Mouse (Mus musculus) liver, postnatal 0 days (tissue): ENCODE measurements around the gene Atxn1. TPM values are rescaled to one million over a fixed set of nuclear protein-coding genes. Genes with fewer than 3 reads are reported as not detected.

Experiments used
- ATAC-seq: fragments of 200-750 bp; cut with Nextera tagmentation; 2 replicates; pipeline ENCODE4 v1.8.0; 2017; ENCODE audit warnings: mild to moderate bottlenecking, moderate library complexity
- DNase-seq: peaks from one replicate; pipeline ENCODE4 v3.0.0-alpha.2; 2016
- H3K27ac ChIP-seq: fragments of 300-500 bp; sonication (generic); 2 replicates; pipeline ENCODE4 v1.5.1; 2014; ENCODE audit warnings: antibody characterized with exemption, moderate library complexity, mild to moderate bottlenecking, low read depth
- H3K27me3 ChIP-seq: fragments of 300-500 bp; sonication (generic); 2 replicates; pipeline ENCODE4 v1.6.1; 2014; ENCODE audit warnings: low read length, control low read depth, mixed read lengths; ENCODE audit not compliant: insufficient read depth
- H3K36me3 ChIP-seq: fragments of 300-500 bp; sonication (generic); replicated peaks from 2 replicates; pipeline ENCODE4 v1.6.1; 2014; ENCODE audit warnings: mild to moderate bottlenecking, control low read depth, low read length, moderate library complexity, mixed read lengths; ENCODE audit not compliant: insufficient read depth
- H3K4me1 ChIP-seq: fragments of 300-500 bp; sonication (generic); 2 replicates; pipeline ENCODE4 v1.6.1; 2014; ENCODE audit warnings: antibody characterized with exemption, mild to moderate bottlenecking, control low read depth; ENCODE audit not compliant: insufficient read depth
- H3K4me2 ChIP-seq: fragments of 300-500 bp; sonication (generic); 2 replicates; pipeline ENCODE4 v1.6.1; 2014; ENCODE audit warnings: low read depth, mild to moderate bottlenecking, low read length, moderate library complexity, mixed read lengths
- H3K4me3 ChIP-seq: fragments of 300-500 bp; sonication (generic); 2 replicates; pipeline ENCODE4 v1.5.1; 2014; ENCODE audit warnings: low read depth, low read length
- H3K9ac ChIP-seq: fragments of 300-500 bp; sonication (generic); replicated peaks from 2 replicates; pipeline ENCODE4 v1.6.1; 2014; ENCODE audit warnings: mild to moderate bottlenecking, moderate library complexity
- H3K9me3 ChIP-seq: fragments of 300-500 bp; sonication (generic); 2 replicates; pipeline ENCODE4 v1.6.1; 2016; ENCODE audit warnings: mild to moderate bottlenecking, control low read depth, low read length, mixed read lengths
- CTCF ChIP-seq: sonication (generic); IDR thresholded peaks from 2 replicates; pipeline ENCODE4 v1.5.1; 2016; ENCODE audit warnings: antibody characterized with exemption, low read depth
- EP300 ChIP-seq: IDR thresholded peaks from 2 replicates; pipeline ENCODE4 v1.6.1; 2016; ENCODE audit warnings: antibody characterized with exemption, low read depth, mild to moderate bottlenecking
- WGBS: fragments of 180-500 bp; shearing (Covaris S2); extraction: QIAGEN DNeasy Blood & Tissue Kit; methylation state at CpG from one replicate; pipeline ENCODE4 v1.1.7; 2014; ENCODE audit not compliant: insufficient replicate concordance; 5-methylcytosine and 5-hydroxymethylcytosine counted together
- polyA plus RNA-seq: library from polyadenylated mRNA; unstranded; fragments of >200 nt; fragmentation: Nextera tagmentation; extraction: Ambion mirVana; gene quantifications from 2 replicates; pipeline ENCODE4 v1.2.1, GENCODE M21; 2015

Gene Atxn1
- polyA plus RNA-seq, 1 experiment from 2014 or later: 4.4 TPM

GRCm38 (mm10) chr13:45657176-45657575, 307.6 kb downstream of the Atxn1 start:
- Histone ChIP-seq H3K36me3 (no peaks in the 10 kb centered on the region), H3K27me3 (no peaks in the 10 kb centered on the region), H3K4me3 (no peak overlapping the region), H3K9me3 (no peaks in the 10 kb centered on the region), H3K4me1 (no peaks in the 10 kb centered on the region; the same call in 1 of the 2 replicates), H3K4me2 (no peak overlapping the region), H3K27ac (no peak overlapping the region), H3K9ac (no peak overlapping the region)
- WGBS: 83% methylated on average over 1 of the region's 1 CpGs
- TF ChIP-seq EP300 (no peak), CTCF (no peak)
- DNase-seq (no peak), ATAC-seq (peak; percentile 43; the same call in 1 of the 2 replicates)

DNA sequence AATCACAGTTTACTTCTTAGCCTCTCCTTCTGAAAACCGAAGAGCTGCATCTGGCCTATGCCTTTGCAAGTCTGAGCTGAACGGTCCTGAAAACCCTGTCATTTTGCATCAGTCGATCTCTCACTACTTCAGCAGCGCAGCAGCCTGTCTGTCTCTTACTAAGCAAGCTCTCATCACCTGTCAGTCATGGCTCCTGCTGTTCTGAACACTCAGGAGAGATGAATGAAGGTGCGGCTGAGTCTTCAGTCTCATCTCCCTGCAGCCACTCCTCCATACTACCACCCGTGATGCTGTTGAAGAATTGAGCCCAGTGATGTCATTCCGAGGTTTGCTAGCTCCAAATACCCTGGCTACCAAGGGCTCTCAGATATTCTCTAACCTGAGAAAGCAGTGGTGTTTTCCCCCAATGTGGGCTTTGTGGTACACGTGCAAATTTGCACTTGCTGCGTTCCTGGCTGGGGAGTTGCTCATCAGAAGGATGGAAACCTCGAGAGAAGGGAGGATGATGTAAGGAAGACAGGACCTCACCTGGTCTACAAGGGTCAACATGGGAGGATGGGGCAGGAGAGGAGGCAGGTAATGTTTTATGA, 313.1 kb downstream of the Atxn1 start:
- no peak for TF ChIP-seq CTCF
- no peak for TF ChIP-seq EP300
- ATAC-seq: no peak
- H3K27me3 ChIP-seq: no peaks in the 10 kb centered on the region
- no peak overlapping the region for H3K27ac ChIP-seq
- WGBS: 75% methylated on average over 10 of the region's 10 CpGs
- no peaks in the 10 kb centered on the region for H3K36me3 ChIP-seq
- no peak for DNase-seq
- no peak overlapping the region for H3K4me3 ChIP-seq
- H3K9me3 ChIP-seq: no peaks in the 10 kb centered on the region
- no peak overlapping the region for H3K9ac ChIP-seq
- no peaks in the 10 kb centered on the region for H3K4me1 ChIP-seq
- H3K4me2 ChIP-seq: no peak overlapping the region

- Histone ChIP-seq H3K4me1 (no peaks in the 10 kb centered on the region), H3K9ac (no peak overlapping the region), H3K4me2 (no peak overlapping the region), H3K4me3 (no peak overlapping the region), H3K27me3 (no peaks in the 10 kb centered on the region), H3K27ac (no peak overlapping the region), H3K36me3 (no peaks in the 10 kb centered on the region), H3K9me3 (no peaks in the 10 kb centered on the region)
- no peak for DNase-seq
- no peak for ATAC-seq
- TF ChIP-seq CTCF: no peak
- no peak for TF ChIP-seq EP300
- 39% methylated on average over 4 of the region's 4 CpGs for WGBS
These were observed 315.5 kb downstream of the Atxn1 start for GRCm38 (mm10) chr13:45649197-45649812.

- WGBS: 67% methylated on average over 6 of the region's 6 CpGs
- Histone ChIP-seq H3K4me1 (no peaks in the 10 kb centered on the region), H3K27me3 (no peaks in the 10 kb centered on the region), H3K36me3 (no peaks in the 10 kb centered on the region), H3K27ac (no peak overlapping the region), H3K4me2 (no peak overlapping the region), H3K9ac (no peak overlapping the region), H3K9me3 (no peaks in the 10 kb centered on the region), H3K4me3 (no peak overlapping the region)
- DNase-seq: no peak
- TF ChIP-seq EP300: no peak
- TF ChIP-seq CTCF: no peak
- ATAC-seq: peak; percentile 49; the same call in 1 of the 2 replicates
These were observed 320.9 kb downstream of the Atxn1 start for GRCm38 (mm10) chr13:45643780-45644395.

- no peak for TF ChIP-seq EP300
- no peak for TF ChIP-seq CTCF
- Histone ChIP-seq H3K27ac (no peak overlapping the region), H3K27me3 (no peaks in the 10 kb centered on the region), H3K9ac (no peak overlapping the region), H3K4me1 (no peaks in the 10 kb centered on the region), H3K4me2 (no peak overlapping the region), H3K4me3 (no peak overlapping the region), H3K36me3 (no peaks in the 10 kb centered on the region), H3K9me3 (no peaks in the 10 kb centered on the region)
- ATAC-seq (no peak), DNase-seq (no peak)
- 63% methylated on average over 7 of the region's 7 CpGs for WGBS
These were observed 321.9 kb downstream of the Atxn1 start for GRCm38 (mm10) chr13:45642913-45643312.

DNA sequence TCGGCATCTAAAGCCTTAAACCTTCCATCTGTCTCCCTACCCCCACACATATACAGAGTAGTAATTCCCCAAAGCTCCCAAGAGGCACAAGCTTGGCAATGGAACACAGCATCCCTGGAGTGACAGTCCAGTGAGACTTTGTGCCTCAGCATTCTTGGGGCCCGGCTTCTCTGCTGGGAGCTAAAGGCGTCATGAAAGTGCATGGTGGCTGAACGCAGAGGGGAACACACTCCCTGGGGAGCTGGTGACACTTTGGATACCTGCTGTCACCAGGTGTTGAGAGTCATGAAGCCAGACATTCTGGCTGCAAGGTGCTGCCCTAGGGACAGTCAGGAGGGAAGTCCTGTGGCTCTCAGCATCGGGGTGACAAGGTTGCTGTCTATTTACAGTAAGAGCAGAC, 324.4 kb downstream of the Atxn1 start:
- Histone ChIP-seq H3K27ac (no peak overlapping the region), H3K27me3 (no peaks in the 10 kb centered on the region), H3K9me3 (no peaks in the 10 kb centered on the region), H3K4me3 (no peak overlapping the region), H3K9ac (no peak overlapping the region), H3K36me3 (no peaks in the 10 kb centered on the region), H3K4me1 (no peaks in the 10 kb centered on the region), H3K4me2 (no peak overlapping the region)
- DNase-seq (no peak), ATAC-seq (no peak)
- 71% methylated on average over 5 of the region's 5 CpGs for WGBS
- TF ChIP-seq CTCF: no peak
- no peak for TF ChIP-seq EP300
